Mouse (Mus musculus) stomach, embryonic 14.5 days (tissue): ENCODE measurements around the gene Gss. TPM values are rescaled to one million over a fixed set of nuclear protein-coding genes. Genes with fewer than 3 reads are reported as not detected.

Experiments used
- microRNA counts: library from miRNA; unstranded; fragments of <30 nt; microRNA quantifications from one replicate; lab custom pipeline; 2016
- microRNA-seq: library from miRNA; unstranded; fragments of <30 nt; microRNA quantifications from one replicate; pipeline ENCODE4, GENCODE M21; 2016
- polyA plus RNA-seq: library from polyadenylated mRNA; unstranded; fragments of >200 nt; fragmentation: Nextera tagmentation; extraction: Ambion mirVana; gene quantifications from 2 replicates; pipeline ENCODE4 v1.2.1, GENCODE M21; 2014

The Gss gene
- polyA plus RNA-seq, 1 experiment from 2014 or later = 26.1 TPM

MicroRNAs encoded within 50 kb of the gene (microRNA counts, 519-probe panel; counts per million panel counts)
- not detected for microRNA mmu-miR-499 (lab: Ali Mortazavi, UCI)

Small RNA genes within 50 kb of the gene (microRNA-seq; reads per million reads assigned to microRNA genes)
- 2.6 reads per million, percentile 2 among the genes with 10 or more reads in this experiment for gene Mir499

Other genes starting within 250 kb of the Gss start
- 61.6 and 62.5 TPM in 2 replicates for gene Pigu, start 235.4 kb downstream of the Gss start, polyA plus RNA-seq
- 19.7 and 19.9 TPM in 2 replicates for gene Trp53inp2, start 211.8 kb downstream of the Gss start, polyA plus RNA-seq
- gene Ncoa6, start 118.9 kb downstream of the Gss start, polyA plus RNA-seq = 33.4 and 35.6 TPM in 2 replicates
- 9.5 and 10.8 TPM in 2 replicates for gene Acss2, start 74.9 kb downstream of the Gss start, polyA plus RNA-seq
- 2.4 and 2.6 TPM in 2 replicates for gene Ggt7, start 74.6 kb downstream of the Gss start, polyA plus RNA-seq
- gene Myh7b, start 18.4 kb upstream of the Gss start, polyA plus RNA-seq = 0.39 and 0.76 TPM in 2 replicates
- gene Trpc4ap, start 99.6 kb upstream of the Gss start, polyA plus RNA-seq = 137 and 140 TPM in 2 replicates
- 41.6 and 50.2 TPM in 2 replicates for gene Edem2, start 136.7 kb upstream of the Gss start, polyA plus RNA-seq
- not detected in 2 replicates for gene Gm17581, start 143.1 kb upstream of the Gss start, polyA plus RNA-seq
- 14.7 and 15.3 TPM in 2 replicates for gene Procr, start 158.3 kb upstream of the Gss start, polyA plus RNA-seq
- 0.25 and 0.51 TPM in 2 replicates for gene Mmp24, start 182.5 kb upstream of the Gss start, polyA plus RNA-seq
- 12.8 and 15.0 TPM in 2 replicates for gene BC029722, start 226.6 kb upstream of the Gss start, polyA plus RNA-seq
- gene Eif6, start 234.1 kb upstream of the Gss start, polyA plus RNA-seq = 173 and 200 TPM in 2 replicates
- 2.3 and 3.1 TPM in 2 replicates for gene Fam83c, start 242.0 kb upstream of the Gss start, polyA plus RNA-seq